Mouse (Mus musculus): Measurements from ENCODE around the gene Ndrg3. TPM values are rescaled to one million over a fixed set of nuclear protein-coding genes. Genes with fewer than 3 reads are reported as not detected.

Ndrg3 gene
- polyA plus RNA-seq, 1 experiment from 2014 or later = 21.1 TPM

DNA sequence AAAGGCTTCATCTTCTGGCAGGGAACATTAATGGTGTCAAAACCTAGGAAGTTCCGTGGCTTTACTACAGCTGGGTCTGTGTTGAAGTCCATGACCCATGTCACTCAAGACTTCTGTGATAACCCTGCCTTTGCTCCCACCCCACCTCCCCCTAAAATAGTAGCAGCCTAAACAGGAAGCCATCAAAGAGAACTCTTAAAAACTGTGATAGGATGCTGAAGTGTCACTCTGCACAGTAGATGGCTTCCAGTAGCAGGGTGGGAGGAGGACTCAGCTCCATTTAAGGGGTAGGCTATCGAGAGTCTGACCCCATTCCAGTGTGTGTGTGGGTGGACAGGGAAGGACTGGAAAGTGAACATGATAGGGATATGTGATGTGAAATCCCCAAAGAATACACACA lies 16.9 kb downstream of the Ndrg3 start:
- ATAC-seq (ENCODE audit: low FRiP score, low TSS enrichment) = no peak
- no peaks in the 10 kb centered on the region for H3K36me3 ChIP-seq (ENCODE audit: control insufficient read depth, insufficient read depth, low read length)
- no peak for TF ChIP-seq CTCF (IDR thresholded peaks at IDR 0.05; ENCODE audit: low read depth)
- TF ChIP-seq EP300 (optimal IDR thresholded peaks at IDR 0.05) = no peak
- H3K27ac ChIP-seq (replicated peaks) = no peak overlapping the region
- H3K4me1 ChIP-seq (replicated peaks; ENCODE audit: control insufficient read depth, insufficient read depth) = no peaks in the 10 kb centered on the region
- no peak overlapping the region for H3K4me2 ChIP-seq (replicated peaks; ENCODE audit: low read depth)
- no peaks in the 10 kb centered on the region for H3K27me3 ChIP-seq (ENCODE audit: control insufficient read depth, insufficient read depth, low read length)
- no peak overlapping the region for H3K9ac ChIP-seq (ENCODE audit: low read length)
- no peaks in the 10 kb centered on the region for H3K9me3 ChIP-seq (ENCODE audit: control insufficient read depth, low read length)
- no peak overlapping the region for H3K4me3 ChIP-seq (ENCODE audit: low read depth, low read length)
- 45% methylated on average over 2 of the region's 2 CpGs for WGBS
- DNase-seq (ENCODE audit: low spot score) = no peak

DNA sequence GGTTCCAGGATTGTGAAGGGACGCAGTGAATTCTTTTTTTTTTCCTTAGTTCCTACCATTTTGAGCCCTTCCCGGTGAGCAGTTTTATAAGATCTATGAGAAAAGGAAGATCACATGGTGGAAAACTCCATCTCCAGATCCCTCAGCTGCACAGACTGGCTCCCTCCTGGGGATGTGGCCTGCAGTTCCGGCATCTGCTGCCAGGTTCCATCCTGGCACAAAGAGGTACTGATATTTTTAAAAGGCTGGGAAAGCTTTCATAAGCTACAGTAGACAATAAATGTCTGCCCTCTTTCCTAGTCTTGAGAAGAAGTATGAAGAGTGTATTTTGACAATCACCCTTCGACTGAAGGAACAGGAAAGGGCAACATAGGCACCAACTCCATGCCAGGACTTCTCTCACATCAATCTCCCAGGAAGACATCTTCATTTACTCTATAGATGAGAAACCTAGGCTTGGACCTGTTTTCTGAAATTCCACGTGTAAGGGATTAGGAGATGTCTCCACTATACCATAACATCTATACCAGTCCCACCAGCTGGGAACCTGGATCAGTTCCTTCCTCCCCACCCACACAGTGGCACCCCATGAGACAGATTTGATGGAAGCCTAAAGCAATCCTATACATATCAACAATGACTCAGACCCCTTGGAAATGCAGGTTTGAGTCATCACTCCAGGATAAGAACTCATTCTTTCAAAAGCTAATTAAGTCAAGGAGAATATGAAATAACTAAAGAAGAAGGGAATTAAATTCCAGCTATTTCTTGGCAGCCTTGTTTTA lies 18.3 kb downstream of the Ndrg3 start:
- no peak for DNase-seq (ENCODE audit: low spot score)
- H3K36me3 ChIP-seq (ENCODE audit: control insufficient read depth, insufficient read depth, low read length) = no peaks in the 10 kb centered on the region
- no peak overlapping the region for H3K4me2 ChIP-seq (replicated peaks; ENCODE audit: low read depth)
- no peak overlapping the region for H3K9ac ChIP-seq (ENCODE audit: low read length)
- no peak for ATAC-seq (ENCODE audit: low FRiP score, low TSS enrichment)
- H3K4me3 ChIP-seq (ENCODE audit: low read depth, low read length) = no peak overlapping the region
- no peak for TF ChIP-seq CTCF (IDR thresholded peaks at IDR 0.05; ENCODE audit: low read depth)
- no peaks in the 10 kb centered on the region for H3K4me1 ChIP-seq (replicated peaks; ENCODE audit: control insufficient read depth, insufficient read depth)
- WGBS = 81% methylated on average over 5 of the region's 5 CpGs
- no peaks in the 10 kb centered on the region for H3K9me3 ChIP-seq (ENCODE audit: control insufficient read depth, low read length)
- no peak overlapping the region for H3K27ac ChIP-seq (replicated peaks)
- no peaks in the 10 kb centered on the region for H3K27me3 ChIP-seq (ENCODE audit: control insufficient read depth, insufficient read depth, low read length)

DNA sequence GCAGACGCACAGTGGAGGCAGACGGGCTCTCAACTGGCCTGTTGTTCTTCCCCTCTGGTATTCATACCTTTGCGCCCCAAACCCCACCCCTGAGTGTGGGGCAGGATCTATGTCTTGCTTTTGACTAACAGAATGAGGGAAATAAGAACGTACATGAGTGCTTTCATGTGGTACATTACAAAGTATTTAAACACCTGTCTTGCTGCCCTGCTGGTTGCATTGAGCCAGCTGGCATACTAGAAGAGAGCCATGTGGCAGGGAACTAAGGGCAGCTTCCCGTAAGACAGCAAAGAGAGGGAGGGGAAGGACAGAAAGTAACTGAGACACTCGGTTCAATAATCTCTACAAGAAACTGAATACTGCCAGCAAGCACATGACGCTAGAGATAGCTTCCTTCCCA lies 21.6 kb downstream of the Ndrg3 start:
- TF ChIP-seq CTCF (IDR thresholded peaks at IDR 0.05; ENCODE audit: low read depth) = no peak
- TF ChIP-seq EP300 (optimal IDR thresholded peaks at IDR 0.05) = no peak
- 66% methylated on average over 7 of the region's 7 CpGs for WGBS
- Histone ChIP-seq H3K27ac (replicated peaks) (no peak overlapping the region), H3K9ac (ENCODE audit: low read length) (no peak overlapping the region), H3K36me3 (ENCODE audit: control insufficient read depth, insufficient read depth, low read length) (no peaks in the 10 kb centered on the region), H3K4me1 (replicated peaks; ENCODE audit: control insufficient read depth, insufficient read depth) (no peaks in the 10 kb centered on the region), H3K9me3 (ENCODE audit: control insufficient read depth, low read length) (no peaks in the 10 kb centered on the region), H3K4me2 (replicated peaks; ENCODE audit: low read depth) (no peak overlapping the region), H3K27me3 (ENCODE audit: control insufficient read depth, insufficient read depth, low read length) (no peaks in the 10 kb centered on the region), H3K4me3 (ENCODE audit: low read depth, low read length) (no peak overlapping the region)
- ATAC-seq (ENCODE audit: low FRiP score, low TSS enrichment) (no peak), DNase-seq (ENCODE audit: low spot score) (no peak)

DNA sequence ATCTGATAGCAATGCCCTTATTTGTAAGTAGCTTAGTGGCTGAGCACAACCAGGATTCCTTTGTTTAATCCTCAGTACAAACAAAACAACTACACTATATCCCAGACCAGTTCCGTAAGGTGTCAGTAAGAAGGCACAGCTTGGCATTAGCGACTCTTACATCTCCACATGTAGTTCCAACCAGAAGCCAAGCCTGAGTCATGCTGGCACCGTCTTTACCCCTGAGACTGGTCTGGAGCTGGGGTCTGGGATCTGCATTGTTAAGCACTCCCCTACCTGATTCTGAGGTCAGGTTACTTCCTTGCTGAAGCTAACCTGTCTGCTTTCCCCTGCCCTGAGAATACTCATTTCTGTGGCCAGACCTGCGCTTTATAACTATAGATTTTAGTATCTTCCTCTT lies 23.4 kb downstream of the Ndrg3 start:
- Histone ChIP-seq H3K27ac (replicated peaks) (no peak overlapping the region), H3K9ac (ENCODE audit: low read length) (no peak overlapping the region), H3K27me3 (ENCODE audit: control insufficient read depth, insufficient read depth, low read length) (no peaks in the 10 kb centered on the region), H3K4me3 (ENCODE audit: low read depth, low read length) (no peak overlapping the region), H3K4me2 (replicated peaks; ENCODE audit: low read depth) (no peak overlapping the region), H3K9me3 (ENCODE audit: control insufficient read depth, low read length) (no peaks in the 10 kb centered on the region), H3K36me3 (ENCODE audit: control insufficient read depth, insufficient read depth, low read length) (no peaks in the 10 kb centered on the region), H3K4me1 (replicated peaks; ENCODE audit: control insufficient read depth, insufficient read depth) (no peaks in the 10 kb centered on the region)
- no peak for ATAC-seq (ENCODE audit: low FRiP score, low TSS enrichment)
- 64% methylated on average over 4 of the region's 4 CpGs for WGBS
- no peak for DNase-seq (ENCODE audit: low spot score)
- TF ChIP-seq EP300 (optimal IDR thresholded peaks at IDR 0.05) (no peak), CTCF (IDR thresholded peaks at IDR 0.05; ENCODE audit: low read depth) (no peak)

DNA sequence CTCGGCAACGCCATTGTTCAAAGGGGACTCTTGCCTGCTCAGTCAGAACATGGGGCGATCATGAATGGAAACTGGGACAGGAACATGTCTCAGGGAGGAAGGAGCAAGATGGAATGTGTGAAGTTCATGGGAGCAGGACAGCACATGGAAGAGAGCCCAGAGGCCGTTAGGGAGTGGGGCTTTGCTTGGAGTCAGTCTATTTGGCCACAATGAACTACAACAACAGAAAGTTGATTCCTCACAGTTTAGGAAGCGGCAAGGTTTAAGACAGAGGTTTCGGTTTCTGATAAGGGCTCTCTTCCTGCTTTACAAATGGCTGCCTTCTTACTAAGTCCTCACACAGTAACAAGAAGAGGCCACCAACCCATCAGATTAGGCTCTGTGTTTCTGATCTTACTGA lies 24.5 kb downstream of the Ndrg3 start:
- no peaks in the 10 kb centered on the region for H3K4me1 ChIP-seq (replicated peaks; ENCODE audit: control insufficient read depth, insufficient read depth)
- no peak for DNase-seq (ENCODE audit: low spot score)
- no peak overlapping the region for H3K27ac ChIP-seq (replicated peaks)
- H3K9me3 ChIP-seq (ENCODE audit: control insufficient read depth, low read length) = no peaks in the 10 kb centered on the region
- no peaks in the 10 kb centered on the region for H3K36me3 ChIP-seq (ENCODE audit: control insufficient read depth, insufficient read depth, low read length)
- no peak overlapping the region for H3K9ac ChIP-seq (ENCODE audit: low read length)
- H3K27me3 ChIP-seq (ENCODE audit: control insufficient read depth, insufficient read depth, low read length) = no peaks in the 10 kb centered on the region
- no peak overlapping the region for H3K4me3 ChIP-seq (ENCODE audit: low read depth, low read length)
- TF ChIP-seq CTCF (IDR thresholded peaks at IDR 0.05; ENCODE audit: low read depth) (no peak), EP300 (optimal IDR thresholded peaks at IDR 0.05) (no peak)
- ATAC-seq (ENCODE audit: low FRiP score, low TSS enrichment) = no peak
- H3K4me2 ChIP-seq (replicated peaks; ENCODE audit: low read depth) = no peak overlapping the region
- 80% methylated on average over 6 of the region's 6 CpGs for WGBS

DNA sequence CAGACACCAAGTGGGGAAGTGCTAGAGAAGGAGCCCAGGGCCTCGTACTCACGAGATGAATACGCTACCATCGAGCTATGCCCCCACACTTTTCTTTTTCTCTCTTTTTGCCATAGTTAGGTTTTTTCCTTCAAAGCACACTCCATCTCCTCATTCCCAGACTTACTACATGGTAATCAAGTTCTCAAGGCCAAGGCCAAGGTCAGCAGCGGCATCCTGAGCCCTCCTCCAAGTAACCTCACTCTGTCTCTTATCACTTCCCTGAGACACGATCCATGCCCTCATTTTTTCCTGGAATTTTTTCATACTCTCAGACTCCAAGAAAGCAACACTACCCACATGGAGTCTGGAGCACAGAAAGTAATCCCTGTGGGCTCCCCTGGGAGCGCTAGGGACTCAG lies 28.0 kb downstream of the Ndrg3 start:
- Histone ChIP-seq H3K4me2 (replicated peaks; ENCODE audit: low read depth) (no peak overlapping the region), H3K9ac (ENCODE audit: low read length) (no peak overlapping the region), H3K27ac (replicated peaks) (no peak overlapping the region), H3K27me3 (ENCODE audit: control insufficient read depth, insufficient read depth, low read length) (no peaks in the 10 kb centered on the region), H3K4me1 (replicated peaks; ENCODE audit: control insufficient read depth, insufficient read depth) (no peaks in the 10 kb centered on the region), H3K9me3 (ENCODE audit: control insufficient read depth, low read length) (no peaks in the 10 kb centered on the region), H3K4me3 (ENCODE audit: low read depth, low read length) (no peak overlapping the region), H3K36me3 (ENCODE audit: control insufficient read depth, insufficient read depth, low read length) (no peaks in the 10 kb centered on the region)
- 93% methylated on average over 7 of the region's 7 CpGs for WGBS
- no peak for TF ChIP-seq EP300 (optimal IDR thresholded peaks at IDR 0.05)
- no peak for TF ChIP-seq CTCF (IDR thresholded peaks at IDR 0.05; ENCODE audit: low read depth)
- ATAC-seq (ENCODE audit: low FRiP score, low TSS enrichment) = no peak
- DNase-seq (ENCODE audit: low spot score) = no peak

Measured in stomach, postnatal 0 days (tissue).